Mouse (Mus musculus): ENCODE measurements around the gene Lrrc61.

GRCm38 (mm10) chr6:48552918-48553317 is 1.7 kb upstream of the Lrrc61 start:
- TF ChIP-seq CTCF (IDR thresholded peaks at IDR 0.05; ENCODE audit: low read depth) (no peak), EP300 (IDR thresholded peaks at IDR 0.05; ENCODE audit: low read depth) (no peak)
